Mouse (Mus musculus) hindbrain, embryonic 14.5 days (tissue): ENCODE results near the gene Smarca2. TPM values are rescaled to one million over a fixed set of nuclear protein-coding genes. Genes with fewer than 3 reads are reported as not detected.

Experiments used
- ATAC-seq: fragments of 200-750 bp; cut with Nextera tagmentation; 2 replicates; pipeline ENCODE4 v1.8.0; 2017; ENCODE audit warnings: moderate number of reproducible peaks, mild to moderate bottlenecking, moderate TSS enrichment, moderate library complexity; ENCODE audit not compliant: low FRiP score
- DNase-seq: peaks from one replicate; pipeline ENCODE4 v3.0.0-alpha.2; 2015; ENCODE audit warnings: low spot score
- H3K27ac ChIP-seq: fragments of 300-500 bp; sonication (generic); 2 replicates; pipeline ENCODE4 v1.5.1; 2014; ENCODE audit warnings: mild to moderate bottlenecking, moderate library complexity
- H3K27me3 ChIP-seq: fragments of 300-500 bp; sonication (generic); 2 replicates; pipeline ENCODE4 v1.6.1; 2014; ENCODE audit warnings: mild to moderate bottlenecking, low read length, mixed read lengths; ENCODE audit not compliant: control insufficient read depth, insufficient read depth
- H3K36me3 ChIP-seq: fragments of 300-500 bp; sonication (generic); replicated peaks from 2 replicates; pipeline ENCODE4 v1.6.1; 2014; ENCODE audit not compliant: control insufficient read depth, insufficient read depth
- H3K4me1 ChIP-seq: fragments of 300-500 bp; sonication (generic); replicated peaks from 2 replicates; pipeline ENCODE4 v1.6.1; 2014; ENCODE audit warnings: antibody characterized with exemption, low read length, mixed read lengths; ENCODE audit not compliant: control insufficient read depth, insufficient read depth
- H3K4me2 ChIP-seq: fragments of 300-500 bp; sonication (generic); replicated peaks from 2 replicates; pipeline ENCODE4 v1.6.1; 2014; ENCODE audit warnings: mild to moderate bottlenecking, moderate library complexity
- H3K4me3 ChIP-seq: fragments of 300-500 bp; sonication (generic); replicated peaks from 2 replicates; pipeline ENCODE4 v1.5.1; 2014; ENCODE audit warnings: mild to moderate bottlenecking, low read length
- H3K9ac ChIP-seq: fragments of 300-500 bp; sonication (generic); 2 replicates; pipeline ENCODE4 v1.6.1; 2014
- H3K9me3 ChIP-seq: fragments of 300-500 bp; sonication (generic); 2 replicates; pipeline ENCODE4 v1.6.1; 2016; ENCODE audit warnings: low read length; ENCODE audit not compliant: control insufficient read depth
- WGBS: fragments of 180-500 bp; shearing (Covaris S2); extraction: QIAGEN DNeasy Blood & Tissue Kit; methylation state at CpG from one replicate; pipeline ENCODE4 v1.1.7; 2014; 5-methylcytosine and 5-hydroxymethylcytosine counted together
- polyA plus RNA-seq: library from polyadenylated mRNA; unstranded; fragments of >200 nt; fragmentation: Nextera tagmentation; extraction: Ambion mirVana; gene quantifications from 2 replicates; pipeline ENCODE4 v1.2.1, GENCODE M21; 2014

Smarca2 gene
- polyA plus RNA-seq, 1 experiment from 2014 or later, result 90.7 TPM

DNA sequence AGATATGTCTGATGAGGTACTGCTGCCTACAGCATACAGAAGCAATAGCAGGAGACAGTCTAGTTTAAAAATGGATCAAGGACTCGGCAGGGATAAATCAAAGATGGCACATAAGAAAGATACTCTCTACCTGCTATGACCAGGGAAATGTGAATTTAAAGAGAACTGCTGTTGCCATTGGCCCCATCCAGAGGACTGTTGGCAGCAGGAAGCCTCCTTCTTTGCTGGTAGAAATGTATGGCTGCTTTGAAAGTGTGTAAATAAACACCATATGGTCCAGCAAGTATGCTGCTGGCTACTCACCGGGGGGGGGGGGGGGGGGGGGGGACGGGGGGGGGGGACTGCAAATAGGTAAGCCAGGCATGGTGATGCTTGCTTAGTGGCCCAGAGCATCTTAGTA lies 189.5 kb downstream of the Smarca2 start:
- Histone ChIP-seq H3K4me1 (no peaks in the 10 kb centered on the region), H3K36me3 (no peaks in the 10 kb centered on the region), H3K9me3 (no peaks in the 10 kb centered on the region), H3K27me3 (no peaks in the 10 kb centered on the region), H3K9ac (no peak overlapping the region), H3K27ac (no peak overlapping the region), H3K4me2 (no peak overlapping the region), H3K4me3 (no peak overlapping the region)
- WGBS, result 65% methylated on average over 2 of the region's 3 CpGs
- no peak for ATAC-seq
- no peak for DNase-seq

GRCm38 (mm10) chr19:26796006-26796405 lies 191.2 kb downstream of the Smarca2 start:
- ATAC-seq, result no peak
- Histone ChIP-seq H3K4me3 (no peak overlapping the region), H3K9me3 (no peaks in the 10 kb centered on the region), H3K27ac (no peak overlapping the region), H3K4me1 (no peaks in the 10 kb centered on the region), H3K27me3 (no peaks in the 10 kb centered on the region), H3K4me2 (no peak overlapping the region), H3K36me3 (no peaks in the 10 kb centered on the region), H3K9ac (no peak overlapping the region)
- DNase-seq, result no peak
- 78% methylated on average over 4 of the region's 4 CpGs for WGBS

- H3K27me3 ChIP-seq, result no peaks in the 10 kb centered on the region
- WGBS, result 92% methylated on average over 4 of the region's 4 CpGs
- no peak for DNase-seq
- H3K36me3 ChIP-seq, result no peaks in the 10 kb centered on the region
- ATAC-seq, result no peak
- no peak overlapping the region for H3K4me3 ChIP-seq
- H3K9me3 ChIP-seq, result no peaks in the 10 kb centered on the region
- H3K4me1 ChIP-seq, result no peaks in the 10 kb centered on the region
- H3K27ac ChIP-seq, result no peak overlapping the region
- H3K4me2 ChIP-seq, result no peak overlapping the region
- H3K9ac ChIP-seq, result no peak overlapping the region
Observed at GRCm38 (mm10) chr19:26804401-26804800, 199.6 kb downstream of the Smarca2 start.

DNA sequence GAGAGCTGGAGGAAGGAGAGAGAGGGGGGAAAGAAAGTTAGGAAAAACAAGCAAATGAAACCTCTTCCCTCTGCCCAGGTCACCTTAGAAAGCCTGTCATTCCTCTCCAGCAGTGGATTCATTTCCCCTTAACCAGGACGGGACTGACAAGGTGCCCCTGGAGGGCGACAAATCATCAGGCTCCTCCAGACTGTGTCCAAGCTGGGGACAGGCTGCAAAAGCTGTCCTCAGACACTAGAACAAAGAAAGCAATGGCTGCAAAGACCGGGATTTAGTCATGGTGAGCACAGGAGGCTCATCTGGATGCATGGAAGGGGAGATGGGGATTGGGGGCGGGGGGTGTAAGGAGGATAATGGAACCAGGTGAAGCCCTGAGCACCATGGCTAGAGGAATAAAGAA lies 209.8 kb downstream of the Smarca2 start:
- DNase-seq (no peak), ATAC-seq (no peak)
- Histone ChIP-seq H3K4me2 (no peak overlapping the region), H3K4me3 (no peak overlapping the region), H3K27ac (no peak overlapping the region), H3K36me3 (no peaks in the 10 kb centered on the region), H3K9me3 (peaks cover 6% of the 10 kb centered on the region; the same call in 1 of the 2 replicates), H3K4me1 (no peaks in the 10 kb centered on the region), H3K27me3 (no peaks in the 10 kb centered on the region), H3K9ac (no peak overlapping the region)
- 29% methylated on average over 4 of the region's 4 CpGs for WGBS

DNA sequence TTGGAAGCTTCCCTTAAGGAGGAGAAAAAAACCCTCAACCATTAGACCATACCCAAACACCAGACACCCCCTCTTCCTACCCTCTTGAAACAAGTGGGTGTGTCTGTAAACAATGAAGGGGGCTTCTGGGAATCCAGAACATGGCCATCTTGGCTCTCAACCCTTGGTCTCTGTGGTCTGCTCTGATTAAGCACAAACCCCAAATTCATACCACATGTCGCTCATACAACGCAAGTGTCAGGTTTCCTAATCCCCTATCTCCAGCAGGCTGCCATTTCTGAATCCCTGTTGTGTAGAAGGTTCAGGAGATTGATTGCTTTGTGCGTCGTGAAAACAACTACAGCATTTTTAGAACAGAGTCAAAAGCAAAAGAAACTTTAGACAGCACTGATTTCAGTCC lies 213.1 kb downstream of the Smarca2 start:
- DNase-seq (no peak), ATAC-seq (no peak)
- H3K36me3 ChIP-seq, result no peaks in the 10 kb centered on the region
- H3K27me3 ChIP-seq, result no peaks in the 10 kb centered on the region
- H3K27ac ChIP-seq, result no peak overlapping the region
- WGBS, result 88% methylated on average over 4 of the region's 4 CpGs
- no peaks in the 10 kb centered on the region for H3K4me1 ChIP-seq
- no peak overlapping the region for H3K4me2 ChIP-seq
- no peaks in the 10 kb centered on the region for H3K9me3 ChIP-seq
- H3K9ac ChIP-seq, result no peak overlapping the region
- H3K4me3 ChIP-seq, result no peak overlapping the region
